Mouse (Mus musculus): ENCODE results near the gene Bbx.

Gene Bbx

DNA sequence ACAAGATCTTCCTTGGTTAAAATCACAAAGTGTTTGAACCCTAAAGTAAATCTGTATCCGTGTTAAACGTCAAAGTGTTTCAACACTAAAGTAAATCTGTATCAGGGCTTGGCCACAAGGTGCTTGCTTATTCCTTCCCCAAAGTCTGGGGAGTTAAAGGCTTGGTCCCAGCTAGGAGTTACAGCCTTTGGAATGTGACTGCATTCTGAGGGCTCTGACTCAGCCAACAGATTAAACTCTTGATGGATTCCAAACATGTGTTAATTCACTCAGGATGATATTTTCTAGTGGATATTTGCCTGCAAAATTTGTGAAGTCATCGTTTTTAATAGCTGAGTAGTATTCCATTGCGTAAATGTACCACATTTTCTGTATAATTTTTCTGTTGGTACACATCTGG is 120.6 kb downstream of the Bbx start:
- no peak for DNase-seq (ENCODE audit: low read depth)

DNA sequence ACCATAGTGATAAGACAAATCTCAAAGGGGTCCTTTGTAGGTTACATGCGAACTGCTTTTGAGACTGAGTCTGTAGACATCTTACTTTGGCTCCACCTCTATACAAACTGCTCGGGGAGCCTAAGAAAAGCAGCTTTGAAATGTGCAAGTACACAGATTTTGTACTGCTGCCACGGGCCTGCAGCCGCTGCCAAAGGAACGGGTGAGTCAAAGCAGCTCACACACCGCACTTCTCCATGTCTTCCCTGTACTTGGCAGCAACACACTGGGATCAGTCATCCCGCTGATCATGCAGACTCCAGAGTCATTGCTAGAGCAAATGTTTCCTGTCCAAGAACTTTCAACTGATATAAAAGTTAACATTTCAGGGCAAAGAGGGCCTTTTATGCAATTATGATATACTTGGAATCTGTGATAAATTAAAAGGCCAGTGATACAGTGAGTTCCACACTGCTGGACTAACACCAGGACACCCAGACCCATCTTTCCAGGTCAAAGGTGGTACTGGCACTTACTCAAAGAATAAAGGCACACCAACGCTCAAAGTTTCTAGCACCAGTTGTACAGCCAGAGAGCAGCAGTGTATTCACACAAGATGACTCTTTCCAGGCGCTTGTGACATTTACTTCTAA is 122.7 kb downstream of the Bbx start:
- no peak for DNase-seq (ENCODE audit: low read depth)

DNA sequence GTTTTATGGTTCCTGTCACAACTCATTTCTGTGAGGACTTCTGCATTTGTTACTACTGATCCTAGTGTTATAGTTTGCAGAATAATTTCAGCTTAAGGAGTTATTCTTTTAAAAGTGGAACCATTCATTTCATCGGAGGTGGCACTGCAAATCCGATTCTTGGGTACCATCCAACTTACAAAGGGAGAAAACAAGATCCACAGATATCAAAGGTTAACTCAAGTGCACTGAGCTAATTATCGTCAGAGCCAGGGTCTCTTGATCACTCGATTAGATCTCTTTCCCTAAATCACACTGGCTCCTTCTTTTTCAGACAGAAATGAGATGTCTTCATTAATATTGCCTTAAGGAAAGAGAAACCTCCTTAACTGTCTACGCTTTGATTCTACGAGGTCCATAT is 123.9 kb downstream of the Bbx start:
- no peak for DNase-seq (ENCODE audit: low read depth)

DNA sequence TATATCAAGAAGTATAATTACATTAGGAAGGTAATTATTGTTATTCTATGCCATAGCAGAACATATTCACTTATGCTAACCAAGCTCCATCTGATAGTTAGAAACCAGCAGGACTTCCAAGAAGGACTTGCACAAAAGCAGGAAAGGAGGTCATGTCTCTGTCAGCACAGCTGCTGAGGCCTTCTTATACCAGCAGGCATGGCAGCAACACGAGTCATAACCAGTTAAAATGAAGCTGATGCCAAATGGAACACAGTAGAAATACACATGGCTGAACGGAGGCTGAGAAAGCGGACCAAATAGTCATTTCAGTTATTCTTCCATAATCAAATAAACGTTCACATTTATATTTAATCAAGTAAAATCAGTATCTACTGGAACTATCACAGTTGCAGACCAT is 125.0 kb downstream of the Bbx start:
- DNase-seq (ENCODE audit: low read depth), result no peak

DNA sequence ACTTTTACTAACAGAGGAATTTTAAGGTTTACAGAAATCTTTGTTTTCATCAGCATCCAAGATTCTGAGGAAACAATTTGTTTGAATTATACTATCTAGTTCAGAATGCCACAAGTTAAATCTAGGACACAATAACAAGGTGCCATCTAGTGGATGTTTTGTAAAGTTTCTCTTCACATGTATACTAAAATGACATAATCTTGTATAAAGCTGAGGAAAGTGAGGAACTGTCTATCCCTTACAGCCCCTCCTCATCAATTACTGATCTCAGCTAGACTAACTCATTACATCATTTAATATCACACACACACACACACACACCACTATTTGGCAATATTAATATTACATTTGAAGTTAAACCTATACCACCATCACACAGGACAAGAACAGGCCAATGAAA is 125.5 kb downstream of the Bbx start:
- no peak for DNase-seq (ENCODE audit: low read depth)

DNA sequence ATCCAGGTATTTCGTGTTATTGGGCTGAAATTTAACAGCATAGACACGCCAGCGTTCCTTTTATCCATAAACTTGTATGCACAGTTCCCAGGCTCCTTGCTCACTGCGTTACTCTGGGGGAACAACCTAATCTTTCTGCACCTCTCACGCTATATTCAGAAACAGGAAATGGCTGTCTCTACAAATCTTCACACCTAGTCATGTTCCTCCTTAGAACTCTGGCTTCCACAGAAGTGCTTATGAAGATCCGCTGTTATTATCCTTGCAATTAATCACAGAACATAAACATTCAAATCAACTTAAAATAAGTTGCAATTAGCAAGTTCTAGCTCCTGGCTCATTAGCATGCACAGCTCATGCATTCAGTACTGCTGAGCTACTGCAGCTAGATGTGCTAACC is 127.0 kb downstream of the Bbx start:
- no peak for DNase-seq (ENCODE audit: low read depth)

DNA sequence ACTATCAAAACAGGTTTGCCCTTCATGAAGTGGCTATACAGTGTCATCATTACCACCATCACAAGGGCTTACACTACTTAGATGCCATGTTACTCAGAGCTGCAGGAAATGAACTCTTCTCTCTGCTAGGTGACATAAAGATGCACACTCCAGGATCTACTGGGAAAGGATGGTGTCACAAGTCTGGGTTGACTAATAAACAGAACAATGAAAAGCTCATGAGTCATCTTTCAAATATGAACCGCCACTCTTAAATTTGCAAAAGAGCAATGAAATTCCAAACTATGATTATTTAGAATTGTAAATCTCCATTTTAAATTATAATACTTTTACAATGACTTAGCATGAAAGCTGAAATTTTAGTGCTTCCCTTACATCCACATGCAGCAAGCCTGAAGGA is 129.6 kb downstream of the Bbx start:
- no peak for DNase-seq (ENCODE audit: low read depth)

DNA sequence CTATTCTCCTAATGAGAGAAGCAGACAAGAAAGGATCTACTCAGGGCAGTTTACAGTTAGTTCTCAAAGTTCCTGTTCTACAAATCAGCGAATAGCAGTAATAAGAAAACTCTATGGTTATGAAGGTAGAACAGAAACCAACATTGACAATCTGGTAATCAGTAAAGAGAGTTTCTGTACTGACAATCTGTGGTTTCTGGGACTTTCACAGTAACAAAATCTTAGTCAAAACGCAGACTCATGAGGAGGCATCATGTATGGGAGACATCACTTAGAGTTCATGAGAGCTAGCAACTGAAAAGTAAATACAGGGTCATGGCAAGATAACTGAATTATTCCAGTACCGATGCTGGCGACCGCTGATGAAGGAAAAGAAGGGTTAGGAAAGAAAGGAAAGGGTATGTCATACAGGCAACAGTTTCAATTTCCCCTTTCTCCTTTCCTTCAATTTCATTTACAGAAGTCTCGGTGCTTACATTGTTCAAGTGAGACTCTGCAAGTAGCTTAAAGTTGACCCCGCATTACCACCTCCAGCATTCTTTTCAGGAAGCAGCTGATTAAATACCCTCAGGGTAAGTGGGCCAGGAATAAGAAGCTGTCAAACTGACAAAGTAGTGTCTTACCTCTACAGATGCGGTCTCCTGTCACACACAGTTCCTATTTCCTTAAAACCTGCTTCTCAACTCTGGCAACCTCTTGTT is 133.3 kb downstream of the Bbx start:
- no peak for DNase-seq (ENCODE audit: low read depth)

DNA sequence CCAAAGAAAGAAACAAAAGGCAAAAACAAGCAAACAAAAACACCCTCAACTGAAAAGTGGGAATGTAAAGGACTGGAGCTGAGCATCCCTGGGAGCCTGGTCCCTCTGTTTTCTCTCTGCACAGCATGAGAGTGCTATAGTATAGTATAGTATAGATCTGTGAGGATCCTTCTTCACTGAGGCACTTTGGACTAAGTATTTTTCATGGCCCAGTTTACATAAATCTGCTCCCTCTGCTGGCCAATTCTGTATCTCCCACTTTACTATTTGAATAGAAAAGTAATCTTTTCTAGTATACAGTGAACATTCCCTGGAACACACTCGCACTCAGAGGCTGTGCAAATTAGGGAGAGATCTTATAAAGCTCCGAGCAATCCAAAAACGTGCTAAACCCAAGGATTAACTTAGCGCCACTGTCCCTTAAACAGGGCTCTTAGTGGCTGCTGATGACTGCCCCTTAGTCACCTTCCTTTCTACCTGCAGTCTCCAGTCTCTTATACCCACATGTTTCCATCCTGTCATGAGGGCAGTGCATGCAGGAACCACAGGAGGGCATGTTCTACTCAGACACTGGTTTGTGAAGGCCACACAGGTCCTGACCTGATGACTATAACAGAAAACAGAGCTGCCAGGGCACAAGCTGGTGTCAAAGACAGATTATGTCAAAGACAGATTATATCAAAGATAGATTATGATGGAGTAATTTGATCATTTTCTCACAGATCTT is 138.5 kb downstream of the Bbx start:
- DNase-seq (ENCODE audit: low read depth), result no peak

DNA sequence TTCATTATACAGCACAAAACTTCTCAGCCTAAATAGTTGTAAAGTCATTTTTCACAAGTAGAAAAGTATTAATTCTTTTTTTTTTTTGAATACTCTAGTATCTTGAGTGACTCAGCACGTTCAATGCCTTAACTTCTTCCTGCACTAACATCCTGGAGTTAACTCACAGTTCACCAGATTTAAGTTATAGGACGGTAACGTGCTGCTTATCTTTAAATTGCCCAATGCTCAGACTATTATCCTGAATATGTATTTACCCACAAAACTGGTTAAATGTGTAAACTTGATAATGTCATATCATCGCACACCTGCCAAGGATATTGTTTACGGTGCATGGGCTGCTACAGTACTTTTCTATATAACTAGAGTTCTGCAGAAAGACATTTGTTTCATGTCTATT is 139.4 kb downstream of the Bbx start:
- DNase-seq (ENCODE audit: low read depth), result no peak

DNA sequence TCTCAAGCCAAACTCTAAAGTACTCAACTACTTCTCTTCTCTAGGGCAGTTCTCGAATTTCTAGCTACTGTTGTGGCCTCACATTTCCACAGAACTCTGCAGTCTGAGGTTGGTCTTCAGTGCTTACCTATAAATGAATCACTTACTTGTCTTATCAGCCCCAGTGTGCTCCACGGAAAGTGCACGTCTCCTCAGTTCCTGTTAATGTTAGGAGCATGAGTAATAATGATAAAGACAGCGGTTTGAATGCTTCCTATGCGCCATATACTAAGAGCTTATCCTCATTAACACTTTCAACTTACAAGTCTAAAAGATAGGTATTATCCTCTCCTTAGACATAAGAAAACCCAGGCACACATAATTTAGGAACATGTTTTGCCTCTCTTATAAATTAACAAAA is 142.4 kb downstream of the Bbx start:
- DNase-seq (ENCODE audit: low read depth), result no peak

DNA sequence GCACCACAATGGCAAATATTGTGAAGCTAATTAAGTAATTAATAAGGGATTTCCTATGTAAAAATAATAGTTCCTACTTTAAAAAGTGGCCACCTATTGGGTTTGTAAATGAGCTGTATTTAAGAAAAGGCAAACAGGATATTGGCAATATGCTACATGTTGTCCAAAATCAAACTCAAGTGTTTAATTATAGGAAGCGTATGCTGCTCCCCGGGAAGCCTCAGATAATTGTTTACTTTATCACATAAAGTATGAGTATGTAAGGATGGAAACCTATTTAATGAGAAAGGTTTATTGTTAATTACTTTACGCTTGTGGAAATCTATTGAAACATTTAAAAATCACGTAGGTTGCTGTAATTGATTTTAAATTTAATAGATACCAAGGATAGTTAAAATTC is 159.4 kb downstream of the Bbx start:
- no peak for DNase-seq (ENCODE audit: low read depth)

DNA sequence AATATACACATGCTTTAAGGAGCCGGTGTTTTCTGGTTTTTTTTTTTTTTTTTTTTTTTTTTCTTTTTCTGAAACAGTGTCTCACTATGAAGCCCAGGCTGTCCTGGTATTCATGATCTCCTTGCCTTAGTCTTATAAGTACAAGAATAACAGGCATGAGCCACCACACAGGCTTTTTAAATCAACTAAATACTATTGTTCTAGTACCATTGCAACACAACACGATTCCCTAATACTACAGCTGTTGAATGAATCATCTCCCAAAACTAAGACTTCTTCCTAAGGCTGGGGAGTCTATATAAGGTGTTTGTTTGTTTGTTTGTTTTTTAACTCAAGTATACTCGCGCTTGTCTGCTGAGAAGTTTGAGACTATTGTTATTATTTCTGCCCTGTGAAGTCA is 169.5 kb downstream of the Bbx start:
- DNase-seq (ENCODE audit: low read depth), result no peak

DNA sequence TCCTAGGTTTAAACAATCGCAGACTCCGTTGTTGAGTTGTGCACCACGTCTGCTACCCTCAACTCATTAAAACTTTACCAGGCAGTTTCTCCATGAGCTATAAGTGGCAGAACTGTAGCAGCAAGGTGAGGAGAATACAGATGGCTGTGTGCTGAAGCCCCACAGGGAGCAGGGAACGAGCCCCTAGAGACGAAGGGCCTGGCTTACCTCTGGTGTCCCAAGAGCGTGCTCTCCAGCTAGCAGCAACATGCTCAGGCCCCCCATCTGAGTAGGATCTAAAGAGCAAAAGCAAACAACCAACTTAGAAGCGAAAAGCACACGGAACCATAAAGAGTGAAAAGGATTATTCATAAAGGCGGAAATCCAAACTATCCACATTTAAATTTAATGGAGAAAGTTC is 170.0 kb downstream of the Bbx start:
- DNase-seq (ENCODE audit: low read depth), result no peak

DNA sequence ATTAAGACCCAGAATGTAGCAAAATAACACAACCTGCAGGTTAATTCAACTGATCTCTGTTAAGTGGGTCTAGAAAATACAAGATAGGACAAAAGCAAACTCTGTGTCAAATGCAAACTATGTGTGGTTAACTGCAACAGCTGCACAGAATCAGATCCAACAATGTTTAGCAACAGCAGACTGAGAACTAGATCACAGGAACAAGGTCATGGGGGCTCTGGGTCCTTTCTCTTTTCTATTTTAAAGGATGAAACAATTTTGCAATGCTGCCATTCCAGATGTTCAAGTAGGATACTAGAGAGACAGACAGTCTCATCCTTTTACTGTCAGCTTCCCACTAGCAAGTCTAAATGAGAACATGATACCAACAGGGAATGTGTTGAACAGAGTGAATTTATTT is 170.4 kb downstream of the Bbx start:
- no peak for DNase-seq (ENCODE audit: low read depth)

DNA sequence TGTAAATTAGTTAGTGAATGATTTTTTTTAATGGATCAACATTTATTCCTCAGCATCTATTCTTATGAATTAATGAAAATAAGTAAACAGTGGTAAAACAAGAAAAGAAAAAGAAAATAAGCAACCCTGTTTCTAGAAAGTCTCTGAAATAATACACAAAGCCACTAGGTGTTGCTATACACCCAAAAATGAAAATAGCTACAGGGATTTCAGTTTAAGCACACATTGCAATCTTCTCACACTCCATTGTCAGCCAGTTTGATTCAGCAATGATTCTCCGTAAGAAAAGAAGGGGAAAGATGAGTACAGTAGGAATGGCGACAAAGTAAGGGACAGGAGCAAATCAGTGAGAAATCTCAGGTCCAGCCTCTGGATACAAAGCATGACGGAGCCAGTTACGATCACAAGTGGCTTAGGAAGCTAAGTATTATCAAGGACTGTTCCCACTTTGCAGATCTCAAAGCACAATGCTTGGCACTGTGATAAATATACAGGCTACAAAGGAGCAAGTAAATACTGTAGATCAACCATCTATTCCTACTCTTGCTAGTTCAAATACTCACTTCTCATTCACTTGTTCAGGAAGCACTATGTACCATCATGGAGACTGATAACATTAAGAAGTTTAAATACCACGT is 177.5 kb downstream of the Bbx start:
- peak; percentile 28 for DNase-seq (ENCODE audit: low read depth)

DNA sequence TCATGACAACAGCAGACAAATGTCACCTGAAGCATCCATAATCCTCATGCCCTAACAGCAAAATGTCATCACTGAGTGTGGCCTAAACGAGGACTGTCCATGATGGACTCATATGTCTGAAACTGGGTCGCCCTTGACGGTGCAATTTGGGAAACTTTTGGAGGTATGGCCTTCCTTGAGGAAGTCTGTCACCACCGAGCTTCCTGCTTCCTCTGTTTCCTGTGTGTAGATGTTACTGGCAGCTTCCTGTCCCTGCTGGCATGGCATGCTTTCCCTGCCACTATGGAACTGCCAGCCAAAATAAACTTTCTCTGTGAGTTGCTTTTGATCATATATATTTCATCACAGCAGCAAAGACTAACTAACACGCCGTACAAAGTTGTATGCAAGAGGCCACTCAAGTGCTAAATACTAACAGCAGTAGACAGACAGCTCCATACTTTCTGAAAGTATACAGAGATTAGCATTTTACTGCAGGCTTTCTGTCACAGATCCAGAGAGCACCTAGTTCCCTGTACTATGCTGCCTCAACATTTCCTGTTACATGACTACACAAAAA is 180.7 kb downstream of the Bbx start:
- DNase-seq (ENCODE audit: low read depth), result no peak

DNA sequence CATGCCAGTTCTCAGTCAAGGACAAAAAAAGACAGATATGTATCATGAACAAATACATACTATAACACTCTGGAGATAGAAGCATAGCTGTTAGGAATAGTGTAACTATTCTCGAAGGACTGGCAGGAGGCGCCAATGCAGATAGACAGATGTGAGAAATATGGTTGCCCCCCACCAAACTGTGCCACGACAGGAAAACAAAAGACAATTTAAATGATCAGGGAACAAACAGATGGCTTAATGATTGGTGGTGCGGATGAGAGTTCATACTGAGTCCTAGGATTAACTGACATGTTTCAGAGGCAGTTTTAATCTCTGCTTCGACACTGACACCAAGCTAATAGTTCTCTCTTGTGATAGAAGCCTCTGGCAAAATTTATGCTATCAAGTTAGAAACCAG is 181.7 kb downstream of the Bbx start:
- DNase-seq (ENCODE audit: low read depth), result no peak

DNA sequence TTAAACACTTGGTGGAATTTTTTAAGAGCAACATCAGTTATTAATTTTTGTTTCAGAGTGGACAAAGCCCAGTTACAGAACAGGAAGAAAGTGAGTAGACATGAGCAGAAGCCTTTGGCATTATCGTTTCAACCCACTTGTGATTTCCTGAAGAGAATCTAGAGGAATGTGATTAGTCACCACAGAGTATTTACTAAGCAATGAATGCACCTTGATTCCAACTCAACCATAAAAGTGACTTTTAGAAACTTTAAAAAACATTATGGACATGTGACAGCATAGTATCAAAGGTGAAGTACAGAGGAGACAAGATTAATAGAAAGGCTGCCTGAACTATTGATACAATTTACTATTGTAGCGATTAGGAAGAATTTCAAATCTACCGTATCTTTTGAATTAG is 183.2 kb downstream of the Bbx start:
- no peak for DNase-seq (ENCODE audit: low read depth)

DNA sequence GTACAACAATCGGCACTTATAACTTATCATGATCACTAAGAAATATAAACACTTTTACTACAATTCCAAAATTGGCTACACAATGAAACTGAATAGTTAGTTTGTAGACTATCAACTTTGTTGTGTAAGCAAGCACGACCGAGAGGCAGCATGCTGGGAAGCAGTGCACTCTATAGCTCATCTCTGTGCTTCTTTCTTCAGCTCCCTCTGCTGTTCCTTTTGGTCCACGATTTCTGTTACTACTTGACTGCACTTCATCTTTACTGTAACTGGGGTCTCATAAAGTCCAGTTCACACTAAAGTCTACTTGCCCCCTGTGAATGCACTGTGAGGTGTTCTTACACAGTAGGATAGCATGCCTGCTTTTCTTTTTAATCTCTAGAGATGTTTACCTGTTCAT is 189.7 kb downstream of the Bbx start:
- no peak for DNase-seq (ENCODE audit: low read depth)

DNA sequence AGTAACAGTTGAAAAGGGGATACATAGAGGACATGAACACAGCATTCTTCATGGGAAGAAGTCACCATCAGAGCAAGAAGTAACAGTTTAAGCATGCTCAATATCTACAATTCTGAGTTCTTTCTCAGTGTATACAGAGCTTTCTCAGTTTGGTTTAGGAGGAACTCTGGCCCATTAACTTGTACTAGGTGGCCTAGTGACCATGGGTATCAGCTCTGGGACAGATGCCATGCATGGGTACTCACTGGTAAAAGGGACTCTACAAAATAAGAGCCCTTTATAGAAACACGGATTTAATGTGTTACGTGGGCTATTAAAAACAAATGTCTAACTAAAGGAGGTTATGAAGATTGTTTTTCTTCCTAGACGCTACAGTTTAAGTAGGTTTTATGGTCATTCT is 190.6 kb downstream of the Bbx start:
- no peak for DNase-seq (ENCODE audit: low read depth)

DNA sequence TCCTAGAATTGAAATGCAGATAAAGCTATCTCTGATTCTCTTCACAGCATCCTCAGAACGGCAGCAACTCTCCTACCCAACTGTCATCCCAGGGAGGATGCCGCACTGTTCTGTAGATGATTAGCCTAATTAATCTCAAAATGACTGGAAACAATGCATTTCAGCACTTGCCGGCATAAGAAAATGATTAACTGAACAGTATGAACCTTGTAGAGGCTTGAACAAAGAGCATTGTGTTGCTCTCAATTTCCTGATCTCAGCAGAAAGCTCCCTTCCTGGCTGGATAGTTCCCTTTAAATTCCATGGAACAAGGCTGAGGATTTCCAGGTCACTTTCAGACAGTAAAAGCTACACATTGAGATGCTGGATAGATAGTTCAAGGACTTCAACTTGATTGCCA is 197.0 kb downstream of the Bbx start:
- DNase-seq (ENCODE audit: low read depth), result no peak

DNA sequence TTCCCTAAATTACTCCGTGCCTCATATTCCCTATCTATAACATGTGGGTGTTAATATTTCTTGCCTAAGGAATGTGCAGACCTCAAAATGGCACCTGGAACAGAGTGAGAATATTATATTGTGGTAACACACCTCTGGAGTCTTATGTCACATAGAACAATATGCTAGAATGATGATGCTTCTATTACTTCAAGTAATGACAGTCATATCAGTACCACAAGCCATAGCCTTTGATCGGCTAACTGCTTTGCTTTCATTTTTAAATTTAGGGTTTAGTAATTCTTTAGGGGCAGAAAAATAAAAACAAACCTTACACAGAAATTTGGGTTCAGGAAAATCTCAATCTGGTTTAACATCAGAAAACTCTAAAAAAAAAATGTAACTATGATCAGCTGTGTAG is 201.6 kb downstream of the Bbx start:
- DNase-seq (ENCODE audit: low read depth), result no peak
